Mouse (Mus musculus) lung, adult 2 months (tissue): ENCODE data around the gene Dcp1a. TPM values are rescaled to one million over a fixed set of nuclear protein-coding genes. Genes with fewer than 3 reads are reported as not detected.

Source experiments
- DNase-seq: peaks from one replicate; pipeline ENCODE4 v3.0.0; 2022
- H3K4me1 ChIP-seq: fragments of 200-500 bp; 2 replicates; pipeline ENCODE4 v1.6.1; 2011; ENCODE audit warnings: low read length; ENCODE audit not compliant: control insufficient read depth, insufficient read depth
- H3K4me3 ChIP-seq: fragments of 200-500 bp; replicated peaks from 2 replicates; pipeline ENCODE3; 2011; ENCODE audit warnings: low read depth, mild to moderate bottlenecking, control low read depth, low read length; ENCODE audit errors: extremely low read depth
- CTCF ChIP-seq: fragments of 200-500 bp; IDR thresholded peaks from 2 replicates; pipeline ENCODE4 v1.5.1; 2011; ENCODE audit warnings: mild to moderate bottlenecking, low read length, control low read depth; ENCODE audit not compliant: insufficient read depth
- POLR2A ChIP-seq: fragments of 200-500 bp; IDR thresholded peaks from 2 replicates; pipeline ENCODE4 v1.6.1; 2011; ENCODE audit warnings: low read depth, mild to moderate bottlenecking, control low read depth, low read length, borderline replicate concordance; ENCODE audit errors: extremely low read depth
- WGBS: fragments of 180-500 bp; shearing (Covaris S2); methylation state at CpG from one replicate; pipeline ENCODE4 v1.1.7; 2018; 5-methylcytosine and 5-hydroxymethylcytosine counted together
- polyA plus RNA-seq: library from polyadenylated mRNA; depleted of rRNA; stranded (reverse); fragments of >200 nt; gene quantifications from 2 replicates; pipeline ENCODE4 v1.2.3, GENCODE M21; 2012

Gene Dcp1a
- polyA plus RNA-seq, 1 experiment, result 36.5 TPM

DNA sequence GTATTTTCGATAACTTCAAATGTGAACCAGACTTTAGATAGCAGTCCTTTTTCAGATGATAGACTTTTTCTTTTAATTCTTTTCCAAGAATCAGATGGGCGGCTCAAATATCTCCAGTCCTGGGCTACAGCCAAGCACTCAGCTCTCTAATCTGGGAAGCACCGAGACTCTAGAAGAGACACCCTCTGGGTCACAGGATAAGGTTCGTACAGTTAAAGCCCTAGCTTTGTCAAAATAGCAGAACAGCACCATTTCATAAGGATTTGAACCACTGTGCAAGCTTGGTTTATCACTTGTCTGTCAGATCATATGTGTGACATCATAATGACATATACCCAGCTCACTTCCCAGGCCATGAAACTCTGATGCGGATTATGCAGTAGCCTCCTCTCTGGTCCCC lies 33.6 kb downstream of the Dcp1a start:
- no peak for TF ChIP-seq POLR2A
- no peak for TF ChIP-seq CTCF
- no peak for DNase-seq
- Histone ChIP-seq H3K4me1 (no peaks in the 10 kb centered on the region), H3K4me3 (no peak overlapping the region)
- 67% methylated on average over 5 of the region's 5 CpGs for WGBS

DNA sequence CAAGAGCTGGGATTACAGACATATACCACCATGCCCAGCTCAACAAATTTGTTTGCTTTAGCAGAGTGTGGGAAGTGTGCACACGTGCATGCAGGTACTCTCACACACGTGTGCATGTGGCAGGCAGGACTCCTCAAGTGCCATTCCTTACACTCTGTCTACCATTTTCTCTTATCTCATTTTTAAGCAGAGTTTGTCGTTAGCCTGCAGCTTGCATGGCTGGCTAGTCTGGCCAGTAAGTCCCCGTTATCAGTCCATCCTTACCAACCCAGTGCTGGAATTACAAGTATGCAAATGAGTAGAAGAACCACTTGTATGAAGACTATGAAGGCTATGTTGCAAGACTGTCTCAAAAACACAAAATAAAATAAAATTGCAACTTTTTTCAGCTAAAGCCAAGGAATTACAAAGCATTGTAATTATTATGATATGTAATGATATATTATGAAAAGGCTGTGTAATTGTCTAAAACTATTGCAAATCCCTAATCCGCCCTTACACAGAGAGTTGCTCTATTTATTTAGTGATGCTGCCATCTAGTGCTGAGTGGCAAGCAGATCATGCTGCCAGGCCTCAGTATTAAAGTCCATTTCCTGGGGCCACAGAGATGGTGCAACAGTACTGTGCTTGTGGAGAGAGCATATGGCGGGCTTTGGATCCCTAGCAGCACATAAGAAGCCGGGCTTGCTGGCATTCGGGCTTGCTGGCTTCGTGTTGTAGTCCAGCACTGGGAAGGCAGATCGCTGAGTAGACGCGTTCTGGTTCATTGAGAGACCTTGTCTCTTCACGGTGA lies 36.8 kb downstream of the Dcp1a start:
- no peak for DNase-seq
- TF ChIP-seq POLR2A, result no peak
- TF ChIP-seq CTCF, result peak; percentile 41; the same call in 1 of the 2 replicates
- Histone ChIP-seq H3K4me1 (no peaks in the 10 kb centered on the region), H3K4me3 (no peak overlapping the region)
- 78% methylated on average over 13 of the region's 13 CpGs for WGBS

- no peak for TF ChIP-seq CTCF
- TF ChIP-seq POLR2A, result no peak
- WGBS, result 74% methylated on average over 5 of the region's 5 CpGs
- Histone ChIP-seq H3K4me1 (no peaks in the 10 kb centered on the region), H3K4me3 (no peak overlapping the region)
- DNase-seq, result no peak
Observed at GRCm38 (mm10) chr14:30519323-30519722, 40.0 kb downstream of the Dcp1a start.

DNA sequence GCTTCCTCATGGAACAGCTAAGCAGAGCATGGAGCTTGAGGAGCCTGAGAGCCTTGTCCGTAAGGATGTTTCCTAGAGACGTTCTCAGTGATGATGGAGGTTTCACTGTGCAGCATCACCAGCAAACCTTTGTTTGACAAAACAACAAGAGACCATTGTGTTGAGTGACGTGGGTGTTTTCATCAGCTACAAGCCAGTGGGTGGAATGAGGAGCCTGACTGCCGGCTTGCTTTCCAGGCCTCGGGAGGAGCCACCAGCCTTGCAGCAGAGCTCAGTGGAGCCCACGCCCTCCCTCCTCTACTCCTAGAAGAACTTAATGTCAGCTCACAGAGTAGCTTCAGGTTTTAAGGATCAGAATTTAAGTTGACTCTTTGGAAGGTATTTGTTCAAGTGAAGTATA lies 44.0 kb downstream of the Dcp1a start:
- 77% methylated on average over 6 of the region's 6 CpGs for WGBS
- H3K4me3 ChIP-seq, result no peak overlapping the region

DNA sequence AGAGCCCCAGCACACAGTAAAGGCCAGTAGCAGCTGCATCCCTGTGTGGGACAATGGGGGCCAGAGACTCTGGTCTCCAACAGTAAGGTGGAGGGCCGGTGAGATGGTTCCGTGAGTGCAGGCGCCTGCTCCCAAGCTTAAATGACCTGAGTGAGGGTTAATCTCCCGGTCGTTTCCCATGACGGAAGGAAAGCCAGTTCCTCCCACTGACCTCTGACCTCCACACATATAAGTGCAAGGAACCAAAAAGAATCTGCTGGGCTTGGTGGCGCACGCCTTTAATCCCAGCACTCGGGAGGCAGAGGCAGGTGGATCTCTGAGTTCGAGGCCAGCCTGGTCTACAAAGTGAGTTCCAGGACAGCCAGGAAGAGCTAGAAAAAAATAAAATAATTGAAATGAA lies 49.1 kb downstream of the Dcp1a start:
- WGBS, result 85% methylated on average over 10 of the region's 10 CpGs
- DNase-seq, result no peak
- Histone ChIP-seq H3K4me3 (no peak overlapping the region), H3K4me1 (no peaks in the 10 kb centered on the region)
- TF ChIP-seq POLR2A, result no peak
- no peak for TF ChIP-seq CTCF

More for the DNA sequence above, 44.0 kb downstream of the Dcp1a start:
- TF ChIP-seq CTCF (no peak), POLR2A (no peak)
- DNase-seq, result no peak
- H3K4me1 ChIP-seq, result no peaks in the 10 kb centered on the region

DNA sequence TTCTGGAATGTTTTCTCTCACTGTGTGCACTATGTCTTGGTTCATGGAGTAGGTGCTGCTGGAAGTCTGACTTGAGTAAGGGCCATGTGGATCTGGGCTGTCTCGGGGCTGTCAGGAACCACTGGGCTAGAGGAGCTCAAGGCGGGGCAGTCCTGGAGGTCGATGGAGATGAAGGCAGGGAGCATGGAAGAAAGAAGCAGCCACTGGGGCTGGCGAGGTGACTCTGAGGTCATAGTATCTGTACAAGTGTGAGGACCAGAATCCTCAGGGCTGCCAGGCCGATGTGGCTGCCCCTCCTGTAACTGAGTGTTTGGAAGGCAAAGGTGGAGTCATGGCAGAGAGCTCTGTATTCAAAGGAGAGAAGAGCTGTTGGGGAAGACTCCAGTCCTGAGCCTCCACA lies 49.6 kb downstream of the Dcp1a start:
- Histone ChIP-seq H3K4me3 (no peak overlapping the region), H3K4me1 (no peaks in the 10 kb centered on the region)
- TF ChIP-seq CTCF, result no peak
- no peak for TF ChIP-seq POLR2A
- no peak for DNase-seq
- 79% methylated on average over 5 of the region's 5 CpGs for WGBS

DNA sequence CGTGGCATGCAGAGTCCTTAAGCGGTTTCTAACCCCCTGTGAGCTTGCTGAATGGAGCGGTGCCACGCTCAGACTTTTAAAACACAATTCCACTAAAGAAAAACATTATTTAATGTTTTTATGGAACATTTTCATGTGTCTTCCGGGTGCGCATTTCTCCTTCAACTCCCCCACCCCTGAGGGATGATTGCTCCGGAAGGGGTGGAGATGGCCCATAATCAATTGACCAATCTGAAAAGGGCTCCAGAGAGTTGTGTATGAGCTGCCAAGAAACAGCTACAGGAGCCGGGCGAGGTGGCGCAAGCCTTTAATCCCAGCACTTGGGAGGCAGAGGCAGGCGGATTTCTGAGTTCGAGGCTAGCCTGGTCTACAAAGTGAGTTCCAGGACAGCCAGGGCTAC lies 50.1 kb downstream of the Dcp1a start:
- Histone ChIP-seq H3K4me1 (no peaks in the 10 kb centered on the region), H3K4me3 (no peak overlapping the region)
- DNase-seq, result no peak
- TF ChIP-seq CTCF (no peak), POLR2A (no peak)
- 93% methylated on average over 12 of the region's 12 CpGs for WGBS

DNA sequence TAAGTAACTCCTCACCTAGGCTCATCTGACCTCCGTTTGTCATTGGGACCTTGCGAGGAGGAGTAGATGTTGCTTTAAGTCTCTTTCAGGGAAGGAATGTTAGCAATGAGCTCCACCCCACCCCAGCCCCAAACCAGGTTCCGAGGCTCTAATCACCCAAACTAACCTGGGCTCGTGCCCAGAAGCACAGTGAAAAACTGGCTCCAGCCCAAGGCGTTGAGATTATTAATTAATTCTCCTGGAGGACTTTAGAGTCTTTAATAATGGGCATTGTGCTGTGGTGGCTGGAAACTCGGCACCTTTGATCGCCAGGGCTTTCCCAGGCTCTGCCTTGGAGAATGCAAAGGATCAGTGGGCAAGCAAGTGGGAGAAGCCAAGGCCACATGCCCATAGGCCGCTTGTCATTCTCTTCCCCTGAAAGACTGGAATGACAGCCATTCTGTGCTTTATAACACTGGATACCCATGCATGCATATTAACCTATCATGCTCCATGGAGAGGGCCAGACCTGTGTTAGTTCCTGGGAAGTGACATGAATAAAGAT lies 51.5 kb downstream of the Dcp1a start:
- DNase-seq, result no peak
- Histone ChIP-seq H3K4me1 (no peaks in the 10 kb centered on the region), H3K4me3 (no peak overlapping the region)
- TF ChIP-seq POLR2A (no peak), CTCF (no peak)
- WGBS, result 52% methylated on average over 8 of the region's 8 CpGs

DNA sequence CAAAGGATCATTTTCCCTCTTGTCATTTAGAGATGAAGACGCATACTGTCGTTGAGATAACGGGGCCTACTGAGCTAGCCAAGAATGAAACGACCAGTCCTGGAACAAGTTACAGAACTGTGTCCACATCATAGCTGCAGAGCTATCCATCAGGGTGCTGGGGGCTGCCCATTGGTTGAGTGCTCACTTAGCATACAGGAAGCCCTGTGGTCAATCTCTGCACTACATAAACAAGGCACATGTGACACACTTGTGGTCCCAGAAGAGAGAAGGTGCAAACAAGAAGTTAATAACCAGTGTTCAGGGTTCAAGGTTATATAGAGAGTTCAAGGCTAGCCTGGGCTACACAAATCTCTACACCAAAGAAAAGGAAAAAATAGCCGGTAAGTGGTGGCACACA lies 52.1 kb downstream of the Dcp1a start:
- DNase-seq, result no peak
- WGBS, result 73% methylated on average over 5 of the region's 5 CpGs
- Histone ChIP-seq H3K4me1 (no peaks in the 10 kb centered on the region), H3K4me3 (no peak overlapping the region)
- no peak for TF ChIP-seq POLR2A
- no peak for TF ChIP-seq CTCF

- H3K4me1 ChIP-seq, result no peaks in the 10 kb centered on the region
- H3K4me3 ChIP-seq, result no peak overlapping the region
- no peak for DNase-seq
- no peak for TF ChIP-seq POLR2A
- no peak for TF ChIP-seq CTCF
- 86% methylated on average over 6 of the region's 6 CpGs for WGBS
Observed at GRCm38 (mm10) chr14:30531896-30532295, 52.6 kb downstream of the Dcp1a start.

DNA sequence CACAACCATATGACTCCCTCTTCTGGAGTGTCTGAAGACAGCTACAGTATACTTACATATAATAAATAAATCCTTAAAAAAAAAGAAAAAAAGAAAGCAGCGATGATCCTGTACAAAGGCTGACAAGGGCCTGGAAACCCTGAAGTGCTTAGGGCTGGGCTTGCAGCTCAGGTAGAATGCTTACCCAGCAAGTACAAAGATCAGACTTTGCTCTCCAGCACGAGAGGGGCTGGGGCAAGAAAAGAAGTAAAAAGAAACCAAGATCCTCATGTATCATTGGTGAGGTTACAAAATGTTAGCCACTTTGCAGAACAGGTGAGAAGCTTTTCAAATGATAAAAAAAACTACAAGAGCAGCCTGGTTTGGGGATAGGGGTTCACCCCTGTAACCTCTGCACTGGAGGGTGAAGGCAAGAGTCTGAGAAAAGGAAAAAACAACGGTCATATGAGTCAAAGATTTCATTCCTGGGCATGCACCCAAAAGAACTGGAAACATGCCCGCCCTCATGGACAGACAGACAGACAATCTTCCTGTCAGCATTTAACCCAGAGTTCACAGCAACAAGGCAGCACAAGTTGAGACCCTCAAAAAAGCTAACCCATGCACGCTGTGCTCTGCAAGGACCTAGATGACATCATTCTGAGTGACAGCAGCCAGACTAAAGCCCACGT lies 54.6 kb downstream of the Dcp1a start:
- no peak for DNase-seq
- H3K4me1 ChIP-seq, result no peaks in the 10 kb centered on the region

More for the DNA sequence above, 54.6 kb downstream of the Dcp1a start:
- WGBS, result 51% methylated on average over 6 of the region's 6 CpGs
- TF ChIP-seq POLR2A, result no peak
- no peak for TF ChIP-seq CTCF
- H3K4me3 ChIP-seq, result no peak overlapping the region
